Comparison of ENCODE assay signal across 20 mouse cellular contexts in the genomic region with DNA sequence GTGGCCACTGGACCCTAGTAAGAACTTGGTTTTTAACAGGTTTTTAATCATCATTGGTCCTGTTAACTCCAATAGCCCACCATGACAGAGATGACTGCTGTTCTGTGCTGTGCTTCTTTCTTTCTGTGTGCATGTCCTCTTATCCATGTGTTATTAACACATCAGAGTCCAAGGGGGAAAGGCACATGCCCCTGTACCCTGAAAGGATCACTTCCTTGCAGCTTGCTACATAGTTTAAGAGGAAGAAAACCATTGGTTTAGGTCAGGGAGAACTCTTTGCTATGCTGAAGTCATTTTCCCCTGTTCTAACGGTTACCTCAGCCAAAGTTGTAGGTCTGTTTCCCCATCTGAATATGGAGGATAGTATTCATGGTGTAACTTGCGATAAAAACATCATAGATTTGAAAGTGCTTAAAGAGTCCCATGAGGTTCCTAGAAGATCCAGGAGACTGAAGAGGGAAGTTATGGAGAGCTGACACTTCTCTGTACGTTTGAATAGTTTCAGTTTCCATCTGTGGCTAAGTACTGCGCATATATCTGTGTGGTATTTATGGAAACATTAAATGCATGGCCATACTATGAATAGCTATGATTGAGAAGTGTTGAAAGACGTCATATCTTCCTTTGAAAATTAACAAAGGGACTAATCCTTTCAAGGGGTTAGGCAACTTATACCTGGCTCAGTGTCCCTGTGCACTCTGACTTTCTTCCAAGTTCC. TPM values are rescaled to one million over a fixed set of nuclear protein-coding genes. Genes with fewer than 3 reads are reported as not detected.
DNase-seq lines count a peak whose midpoint lies in the region; ATAC-seq and TF ChIP-seq lines count a peak whose summit lies in the region.
"Had no signal": no experiment of that assay in that cellular context is flagged by ENCODE, and none has a peak within 500 bp of the region (broad histone marks: within the 10 kb centered on the region; RNA-seq: fewer than 3 reads in every experiment).

No protein-coding gene starts in this region.

- no peak for TF ChIP-seq EP300 in heart, postnatal 0 days (IDR thresholded peaks at IDR 0.05; ENCODE audit: low read depth)

- no peak for TF ChIP-seq CTCF in heart, postnatal 0 days (IDR thresholded peaks at IDR 0.05; ENCODE audit: low read depth)
- TF ChIP-seq CTCF in bone marrow macrophage, adult 2 months (IDR thresholded peaks at IDR 0.05; ENCODE audit: low read depth, low read length) = no peak
- TF ChIP-seq CTCF in forebrain, postnatal 0 days (IDR thresholded peaks at IDR 0.05; ENCODE audit: low read depth) = no peak

- no peak for DNase-seq in heart, postnatal 0 days (ENCODE audit: low spot score)
- DNase-seq in heart, adult 8-10 months (ENCODE audit: low spot score) = no peak
- peak; percentile 49 for DNase-seq in A20 (ENCODE audit: low read depth, low spot score)
- no peak for DNase-seq in forebrain, postnatal 0 days
- DNase-seq: cerebellum, postnatal 10 days; embryo, embryonic 11 days; heart, postnatal 14 days; kidney, adult 11 months; kidney, postnatal 14 days; layer of hippocampus, adult 9-11 months; thymus, adult 2 months had no signal

- H3K4me2 ChIP-seq in heart, postnatal 0 days (ENCODE audit: low read depth, low read length) = 0 out of 2 replicates have a peak overlapping the region, but pooled peaks have one; percentile 15
- no peak overlapping the region for H3K4me2 ChIP-seq in forebrain, postnatal 0 days (ENCODE audit: low read depth)
- no peak overlapping the region for H3K4me2 ChIP-seq in kidney, embryonic 15.5 days
- H3K4me2 ChIP-seq: hindbrain, embryonic 14.5 days; limb, embryonic 13.5 days; liver, embryonic 15.5 days; neural tube, embryonic 15.5 days had no signal

- no peak for TF ChIP-seq POLR2A in bone marrow macrophage, adult 2 months (IDR thresholded peaks at IDR 0.05; ENCODE audit: borderline replicate concordance, low read depth, low read length)

- no peak overlapping the region for H3K9ac ChIP-seq in heart, postnatal 0 days (replicated peaks; ENCODE audit: low read depth, low read length)
- H3K9ac ChIP-seq in forebrain, postnatal 0 days = no peak overlapping the region
- H3K9ac ChIP-seq in kidney, embryonic 15.5 days = no peak overlapping the region
- H3K9ac ChIP-seq: hindbrain, embryonic 14.5 days; limb, embryonic 13.5 days; liver, embryonic 15.5 days; neural tube, embryonic 15.5 days had no signal

- H3K4me1 ChIP-seq in heart, postnatal 0 days (ENCODE audit: control insufficient read depth, insufficient read depth) = no peaks in the 10 kb centered on the region; the same call in 1 of the 2 replicates
- H3K4me1 ChIP-seq in bone marrow macrophage, adult 2 months (ENCODE audit: control insufficient read depth, insufficient read depth, low read length) = peaks cover 11% of the 10 kb centered on the region
- H3K4me1 ChIP-seq in forebrain, postnatal 0 days (ENCODE audit: insufficient read depth) = no peaks in the 10 kb centered on the region
- peaks cover 13% of the 10 kb centered on the region for H3K4me1 ChIP-seq in kidney, embryonic 15.5 days
- H3K4me1 ChIP-seq: midbrain, embryonic 10.5 days; neural tube, embryonic 15.5 days had no signal

- 48% methylated on average over 5 of the region's 5 CpGs for WGBS in heart, postnatal 0 days
- WGBS in forebrain, postnatal 0 days = 75% methylated on average over 5 of the region's 5 CpGs
- 84% methylated on average over 5 of the region's 5 CpGs for WGBS in kidney, embryonic 15.5 days

- no peaks in the 10 kb centered on the region for H3K36me3 ChIP-seq in heart, postnatal 0 days (replicated peaks; ENCODE audit: control insufficient read depth, insufficient read depth, low read length)
- H3K36me3 ChIP-seq in forebrain, postnatal 0 days (ENCODE audit: insufficient read depth) = no peaks in the 10 kb centered on the region
- H3K36me3 ChIP-seq in kidney, embryonic 15.5 days = no peaks in the 10 kb centered on the region
- H3K36me3 ChIP-seq: limb, embryonic 13.5 days; liver, embryonic 15.5 days; midbrain, embryonic 10.5 days; neural tube, embryonic 15.5 days had no signal

- ATAC-seq in heart, postnatal 0 days (ENCODE audit: insufficient read depth, low read depth) = no peak
- peak; percentile 88 for ATAC-seq in megakaryocyte, adult 5-6 weeks (ENCODE audit: poor library complexity, severe bottlenecking)
- ATAC-seq in forebrain, postnatal 0 days = no peak
- ATAC-seq in kidney, embryonic 15.5 days (replicated peaks; ENCODE audit: low FRiP score) = no peak
- ATAC-seq: forebrain, embryonic 14.5 days had no signal

- no peak overlapping the region for H3K4me3 ChIP-seq in heart, postnatal 0 days (ENCODE audit: low read depth, low read length)
- peak overlapping the region; percentile 4 for H3K4me3 ChIP-seq in bone marrow macrophage, adult 2 months (ENCODE audit: insufficient read depth, low read length)
- H3K4me3 ChIP-seq in forebrain, postnatal 0 days (ENCODE audit: low read depth, low read length) = no peak overlapping the region
- H3K4me3 ChIP-seq in kidney, embryonic 15.5 days (replicated peaks) = no peak overlapping the region
- H3K4me3 ChIP-seq: limb, embryonic 13.5 days; liver, embryonic 15.5 days; midbrain, embryonic 10.5 days; neural tube, embryonic 15.5 days had no signal

- H3K27ac ChIP-seq in heart, postnatal 0 days (ENCODE audit: low read depth) = no peak overlapping the region
- H3K27ac ChIP-seq in bone marrow macrophage, adult 2 months (ENCODE audit: insufficient read depth, low read depth, low read length) = peak overlapping the region; percentile 25
- no peak overlapping the region for H3K27ac ChIP-seq in forebrain, postnatal 0 days (ENCODE audit: low read depth, low read length)
- H3K27ac ChIP-seq in kidney, embryonic 15.5 days = no peak overlapping the region
- H3K27ac ChIP-seq: hindbrain, embryonic 14.5 days; limb, embryonic 13.5 days; liver, embryonic 15.5 days; midbrain, embryonic 10.5 days; neural tube, embryonic 15.5 days had no signal

- H3K27me3 ChIP-seq in heart, postnatal 0 days (ENCODE audit: control insufficient read depth, insufficient read depth, low read length) = no peaks in the 10 kb centered on the region
- H3K27me3 ChIP-seq in forebrain, postnatal 0 days (ENCODE audit: insufficient read depth, low read length) = no peaks in the 10 kb centered on the region
- H3K27me3 ChIP-seq in kidney, embryonic 15.5 days = no peaks in the 10 kb centered on the region
- H3K27me3 ChIP-seq: limb, embryonic 13.5 days; neural tube, embryonic 15.5 days had no signal

- H3K9me3 ChIP-seq in heart, postnatal 0 days (replicated peaks; ENCODE audit: control insufficient read depth, low read length) = no peaks in the 10 kb centered on the region
- H3K9me3 ChIP-seq in forebrain, postnatal 0 days (ENCODE audit: low read length) = 0 out of 2 replicates have a peak, but pooled peaks cover 5% of the 10 kb centered on the region
- H3K9me3 ChIP-seq in kidney, embryonic 15.5 days (replicated peaks) = no peaks in the 10 kb centered on the region
- H3K9me3 ChIP-seq: liver, embryonic 15.5 days; midbrain, embryonic 10.5 days; neural tube, embryonic 15.5 days had no signal

RNA-seq across cellular contexts. Expression of a gene that starts 14.1 kb away (rescaled TPM):
- total RNA-seq in heart, postnatal 0 days (2014; rRNA removed; ENCODE audit: low replicate concordance) = 14.3 and 23.4 TPM in 2 replicates
- 2.7 and 3.2 TPM in 2 replicates for polyA plus RNA-seq in heart, postnatal 0 days (2015; fragmentation: Nextera tagmentation; extraction: Ambion mirVana)
- 1 to 10 TPM; 7.1 to 8.2 (median 7.7) TPM for total RNA-seq in heart, adult 8-10 months (2022)
- 3.4 and 4.7 TPM in 2 replicates for polyA plus RNA-seq in bone marrow macrophage, adult 2 months (2012; ENCODE audit: insufficient read depth, insufficient read length, missing spikeins)
- total RNA-seq in megakaryocyte, adult 5-6 weeks (2015) = 10.2 and 14.2 TPM in 2 replicates
- 3.1 and 4.1 TPM in 2 replicates for total RNA-seq in megakaryocyte, adult 5-6 weeks (2017)
- total RNA-seq in forebrain, postnatal 0 days (2014; rRNA removed) = 26.4 and 41.7 TPM in 2 replicates
- 8.9 and 9.9 TPM in 2 replicates for polyA plus RNA-seq in forebrain, postnatal 0 days (2015; fragmentation: Nextera tagmentation; extraction: Ambion mirVana)
- 9.4 and 11.3 TPM in 2 replicates for polyA plus RNA-seq in kidney, embryonic 15.5 days (2015; fragmentation: Nextera tagmentation; extraction: Ambion mirVana)
